Mouse (Mus musculus) midbrain, embryonic 15.5 days (tissue): ENCODE data around the gene Zfp689. TPM values are rescaled to one million over a fixed set of nuclear protein-coding genes. Genes with fewer than 3 reads are reported as not detected.
"Not testable (repeated sequence)": the region's sequence is repeated elsewhere in the genome, so short reads cannot be mapped to it uniquely, and the experiment has no call there.

Experiments
- ATAC-seq: fragments of 200-750 bp; cut with Nextera tagmentation; replicated peaks from 2 replicates; pipeline ENCODE4 v1.8.0; 2017; ENCODE audit warnings: moderate TSS enrichment
- H3K27ac ChIP-seq: fragments of 300-500 bp; sonication (generic); 2 replicates; pipeline ENCODE4 v1.5.1; 2015; ENCODE audit warnings: mild to moderate bottlenecking, inconsistent platforms
- H3K27me3 ChIP-seq: fragments of 300-500 bp; sonication (generic); replicated peaks from 2 replicates; pipeline ENCODE4 v1.6.1; 2015; ENCODE audit warnings: inconsistent platforms
- H3K36me3 ChIP-seq: fragments of 300-500 bp; sonication (generic); replicated peaks from 2 replicates; pipeline ENCODE4 v1.6.1; 2015; ENCODE audit warnings: inconsistent platforms
- H3K4me1 ChIP-seq: fragments of 300-500 bp; sonication (generic); 2 replicates; pipeline ENCODE4 v1.6.1; 2015; ENCODE audit warnings: inconsistent platforms
- H3K4me2 ChIP-seq: fragments of 300-500 bp; sonication (generic); 2 replicates; pipeline ENCODE4 v1.6.1; 2015; ENCODE audit warnings: inconsistent platforms, mild to moderate bottlenecking, moderate library complexity
- H3K4me3 ChIP-seq: fragments of 300-500 bp; sonication (generic); 2 replicates; pipeline ENCODE4 v1.5.1; 2015; ENCODE audit warnings: mild to moderate bottlenecking, inconsistent platforms
- H3K9ac ChIP-seq: fragments of 300-500 bp; sonication (generic); 2 replicates; pipeline ENCODE4 v1.6.1; 2015; ENCODE audit warnings: mild to moderate bottlenecking, inconsistent platforms
- H3K9me3 ChIP-seq: fragments of 300-500 bp; sonication (generic); 2 replicates; pipeline ENCODE4 v1.6.1; 2016; ENCODE audit warnings: inconsistent platforms
- WGBS: fragments of 180-500 bp; shearing (Covaris S2); methylation state at CpG from one replicate; pipeline ENCODE4 v1.1.7; 2015; ENCODE audit warnings: mixed read lengths; 5-methylcytosine and 5-hydroxymethylcytosine counted together
- polyA plus RNA-seq: library from polyadenylated mRNA; unstranded; fragments of >200 nt; fragmentation: Nextera tagmentation; extraction: Ambion mirVana; gene quantifications from 2 replicates; pipeline ENCODE4 v1.2.1, GENCODE M21; 2015

Gene Zfp689
- polyA plus RNA-seq, 1 experiment from 2014 or later, result 16.4 TPM

DNA sequence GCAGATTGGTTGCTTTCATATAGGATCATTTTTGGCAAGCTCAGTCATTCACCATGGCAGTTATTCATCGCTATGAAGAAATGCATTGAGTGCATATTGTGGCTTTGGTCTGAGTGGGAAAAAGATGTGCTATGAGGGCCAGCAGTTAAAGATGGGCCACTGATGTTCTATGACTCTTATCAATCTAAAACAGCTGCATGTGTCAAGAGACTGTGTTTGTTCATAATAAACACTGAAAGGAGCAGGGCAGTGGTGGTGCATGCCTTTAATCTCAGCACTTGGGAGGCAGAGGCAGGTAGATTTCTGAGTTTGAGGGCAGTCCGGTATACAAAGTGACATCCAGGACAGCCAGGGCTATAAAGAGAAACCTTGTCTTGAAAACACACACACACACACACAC, 16.7 kb upstream of the Zfp689 start:
- not testable (repeated sequence) for H3K36me3 ChIP-seq, H3K27me3 ChIP-seq, H3K9me3 ChIP-seq, ATAC-seq, H3K4me2 ChIP-seq, H3K9ac ChIP-seq, H3K4me3 ChIP-seq, H3K27ac ChIP-seq
- 96% methylated on average over 2 of the region's 2 CpGs for WGBS
- H3K4me1 ChIP-seq, result peaks cover 12% of the 10 kb centered on the region

DNA sequence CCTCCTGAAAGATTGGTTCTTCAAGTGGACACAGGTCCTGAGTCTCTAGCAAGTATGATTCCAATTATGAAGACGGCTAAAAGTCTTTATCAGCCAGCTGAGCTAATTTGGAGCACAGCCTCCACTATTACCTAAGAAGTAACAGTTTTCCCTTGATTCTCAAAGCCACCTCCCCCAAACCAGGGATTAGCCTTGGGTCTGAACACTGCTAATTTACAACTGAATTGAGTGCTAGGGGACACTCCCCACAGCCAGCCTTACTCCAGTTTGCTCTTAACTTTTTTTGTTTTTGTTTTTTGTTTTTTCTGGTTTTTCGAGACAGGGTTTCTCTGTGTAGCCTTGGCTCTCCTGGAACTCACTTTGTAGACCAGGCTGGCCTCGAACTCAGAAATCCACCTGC, 16.2 kb upstream of the Zfp689 start:
- H3K9me3 ChIP-seq, result no peaks in the 10 kb centered on the region
- no peak for ATAC-seq
- H3K4me3 ChIP-seq, result no peak overlapping the region
- 92% methylated on average over 3 of the region's 3 CpGs for WGBS
- H3K36me3 ChIP-seq, result 0 out of 2 replicates have a peak, but pooled peaks cover 5% of the 10 kb centered on the region
- H3K4me2 ChIP-seq, result no peak overlapping the region
- H3K27ac ChIP-seq, result no peak overlapping the region
- H3K4me1 ChIP-seq, result peaks cover 12% of the 10 kb centered on the region
- H3K27me3 ChIP-seq, result no peaks in the 10 kb centered on the region
- H3K9ac ChIP-seq, result no peak overlapping the region

DNA sequence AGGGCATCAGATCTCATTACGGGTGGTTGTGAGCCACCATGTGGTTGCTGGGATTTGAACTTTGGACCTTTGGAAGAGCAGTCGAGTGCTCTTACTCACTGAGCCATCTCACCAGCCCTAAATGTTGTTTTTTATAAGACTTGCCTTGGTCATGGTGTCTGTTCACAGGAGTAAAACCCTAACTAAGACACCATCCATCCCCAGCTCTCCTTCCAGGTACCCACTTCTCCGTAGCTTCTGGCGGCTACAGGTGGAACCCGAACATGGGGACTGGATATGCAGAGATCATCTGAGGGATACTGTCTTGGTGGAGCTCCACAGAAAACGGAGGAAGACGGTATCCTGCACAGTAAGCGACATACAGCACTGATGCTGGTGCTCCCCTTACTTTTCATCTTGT, 10.4 kb upstream of the Zfp689 start, which contains the start of gene Prr14:
TSS of gene Prr14 (plus strand) at position 301 of the 400 bp plus-strand sequence.
- not testable (repeated sequence) for H3K27ac ChIP-seq, H3K9me3 ChIP-seq, H3K27me3 ChIP-seq, ATAC-seq, H3K4me2 ChIP-seq, H3K4me3 ChIP-seq, H3K9ac ChIP-seq, H3K4me1 ChIP-seq
- 98% methylated on average over 8 of the region's 8 CpGs for WGBS
- peaks cover 16% of the 10 kb centered on the region; the same call in 1 of the 2 replicates for H3K36me3 ChIP-seq

DNA sequence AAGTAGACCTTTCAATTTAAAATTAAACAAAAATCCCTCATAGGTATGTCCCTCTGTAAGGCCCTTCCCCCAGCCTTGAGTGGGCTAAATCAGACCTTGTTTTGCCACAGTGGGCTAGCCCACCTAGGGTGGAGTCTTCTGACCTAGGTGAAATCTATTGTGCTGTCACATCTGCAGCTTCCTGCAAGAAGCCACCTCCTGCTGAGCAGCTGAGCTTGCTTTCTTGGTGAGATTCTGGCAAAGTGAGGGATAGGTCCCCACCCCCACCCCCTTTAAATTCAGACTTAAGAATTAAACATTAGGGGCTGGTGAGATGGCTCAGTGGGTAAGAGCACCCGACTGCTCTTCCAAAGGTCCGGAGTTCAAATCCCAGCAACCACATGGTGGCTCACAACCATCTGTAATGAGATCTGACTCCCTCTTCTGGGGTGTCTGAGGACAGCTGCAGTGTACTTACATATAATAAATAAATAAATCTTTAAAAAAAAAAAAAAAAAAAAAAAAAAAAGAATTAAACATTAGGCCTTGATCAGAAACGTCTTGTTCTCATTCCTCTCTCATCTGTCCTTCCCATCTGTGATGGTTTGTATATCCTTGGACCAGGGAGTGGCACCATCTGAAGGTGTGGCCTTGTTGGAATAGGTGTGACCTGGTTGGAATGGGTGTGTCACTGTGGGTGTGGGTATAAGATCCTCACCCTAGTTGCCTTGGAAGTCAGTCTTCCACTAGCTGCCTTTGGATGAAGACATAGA, 9.6 kb upstream of the Zfp689 start:
- not testable (repeated sequence) for H3K9me3 ChIP-seq, H3K4me2 ChIP-seq, H3K27me3 ChIP-seq, H3K4me3 ChIP-seq, H3K27ac ChIP-seq, ATAC-seq, H3K9ac ChIP-seq, H3K4me1 ChIP-seq
- 89% methylated on average over 3 of the region's 3 CpGs for WGBS
- H3K36me3 ChIP-seq, result peaks cover 16% of the 10 kb centered on the region; the same call in 1 of the 2 replicates

DNA sequence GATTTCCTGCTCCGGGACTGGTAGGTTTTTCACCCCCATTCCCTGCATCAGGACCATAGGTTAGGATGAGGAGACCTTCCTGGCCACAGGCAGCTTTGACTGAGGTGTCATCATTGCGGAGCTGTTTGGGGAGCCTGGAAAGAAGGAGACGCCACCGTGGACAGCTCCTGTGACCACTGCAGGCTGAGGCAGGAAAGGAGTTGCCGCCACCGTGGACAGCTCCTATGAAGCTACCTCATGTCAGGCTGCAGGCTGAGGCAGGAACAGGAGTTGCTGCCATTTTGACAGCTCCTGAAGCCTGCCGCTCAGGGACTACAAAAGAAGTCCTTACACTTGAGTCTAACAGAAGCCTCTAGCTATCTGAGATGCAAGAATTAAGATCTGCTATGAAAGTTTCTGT, 5.9 kb upstream of the Zfp689 start:
- peaks cover 33% of the 10 kb centered on the region for H3K4me1 ChIP-seq
- H3K27me3 ChIP-seq, result no peaks in the 10 kb centered on the region
- no peak overlapping the region for H3K4me3 ChIP-seq
- 91% methylated on average over 7 of the region's 7 CpGs for WGBS
- no peak overlapping the region for H3K27ac ChIP-seq
- peaks cover 9% of the 10 kb centered on the region; the same call in 1 of the 2 replicates for H3K36me3 ChIP-seq
- no peak overlapping the region for H3K4me2 ChIP-seq
- H3K9me3 ChIP-seq, result no peaks in the 10 kb centered on the region
- no peak for ATAC-seq
- H3K9ac ChIP-seq, result no peak overlapping the region

DNA sequence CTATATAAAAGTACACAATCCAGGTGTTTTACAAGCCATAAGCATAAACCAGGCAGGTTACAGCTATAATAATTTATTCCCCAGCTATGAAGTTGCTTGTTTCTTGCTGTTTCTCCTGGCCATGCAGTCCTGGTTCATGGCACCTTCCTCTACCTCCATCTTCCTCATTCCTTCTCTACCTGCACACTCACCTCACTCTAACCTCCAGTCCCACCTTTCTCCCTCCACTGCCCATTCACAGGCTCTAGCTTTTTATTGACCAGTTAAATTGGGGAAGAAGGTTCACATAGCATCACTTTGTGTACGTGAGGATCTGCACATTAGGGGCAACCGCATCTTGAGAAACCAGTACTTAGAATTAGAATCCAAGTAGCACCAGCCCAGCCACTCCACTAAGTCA, 4.1 kb upstream of the Zfp689 start:
- Histone ChIP-seq H3K36me3 (peaks cover 5% of the 10 kb centered on the region; the same call in 1 of the 2 replicates), H3K27me3 (no peaks in the 10 kb centered on the region), H3K9ac (no peak overlapping the region), H3K27ac (no peak overlapping the region), H3K4me1 (peaks cover 38% of the 10 kb centered on the region), H3K4me3 (no peak overlapping the region), H3K4me2 (no peak overlapping the region), H3K9me3 (no peaks in the 10 kb centered on the region)
- 94% methylated on average over 2 of the region's 2 CpGs for WGBS
- ATAC-seq, result no peak

DNA sequence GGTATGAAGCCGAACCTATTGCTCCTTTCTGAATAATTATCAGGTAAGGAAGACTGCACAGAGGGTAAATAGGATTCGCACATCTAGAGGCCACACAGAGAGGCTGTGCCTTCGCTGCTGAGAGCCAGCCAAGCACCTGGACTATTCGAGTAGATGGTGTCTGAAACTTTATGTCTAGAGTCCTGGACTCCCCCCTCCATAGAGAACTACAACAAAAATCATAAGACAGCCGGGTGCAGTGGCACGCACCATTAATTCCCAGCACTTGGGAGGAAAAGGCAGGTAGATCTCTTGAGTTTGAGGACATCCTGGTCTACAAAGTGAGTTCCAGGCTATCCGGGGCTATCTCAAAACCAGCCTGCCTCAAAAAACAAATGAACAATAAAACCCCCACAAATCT, 1.0 kb upstream of the Zfp689 start:
- Histone ChIP-seq H3K9ac (peak overlapping the region; percentile 42), H3K27ac (peak overlapping the region; percentile 75), H3K4me2 (peak overlapping the region; percentile 81), H3K9me3 (no peaks in the 10 kb centered on the region), H3K36me3 (no peaks in the 10 kb centered on the region; the same call in 1 of the 2 replicates), H3K4me3 (peak overlapping the region; percentile 67), H3K4me1 (peaks cover 45% of the 10 kb centered on the region), H3K27me3 (no peaks in the 10 kb centered on the region)
- no peak for ATAC-seq
- WGBS, result 79% methylated on average over 7 of the region's 7 CpGs

DNA sequence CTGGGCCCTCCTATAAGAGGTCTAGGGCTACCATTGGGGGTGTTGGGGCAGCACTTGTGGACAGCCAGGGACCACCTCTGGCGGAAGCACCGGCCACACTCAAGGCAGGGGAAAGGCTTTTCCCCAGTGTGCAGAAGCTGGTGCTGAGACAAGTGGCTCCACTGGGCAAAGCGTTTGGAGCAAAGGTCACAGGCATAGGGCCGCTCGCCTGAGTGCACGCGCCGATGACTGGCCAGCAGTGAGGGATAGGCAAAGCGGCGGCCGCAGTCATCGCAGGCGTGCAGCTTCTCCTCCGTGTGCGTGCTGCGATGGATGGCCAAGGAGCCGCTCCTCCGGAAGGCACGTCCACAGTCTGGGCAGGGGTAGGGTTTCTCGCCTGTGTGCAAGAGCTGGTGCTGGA, 5.0 kb downstream of the Zfp689 start:
- Histone ChIP-seq H3K4me3 (no peak overlapping the region), H3K9me3 (no peaks in the 10 kb centered on the region), H3K27ac (no peak overlapping the region), H3K4me2 (no peak overlapping the region), H3K27me3 (no peaks in the 10 kb centered on the region), H3K9ac (no peak overlapping the region), H3K4me1 (peaks cover 7% of the 10 kb centered on the region), H3K36me3 (peaks cover 14% of the 10 kb centered on the region; the same call in 1 of the 2 replicates)
- no peak for ATAC-seq
- 87% methylated on average over 20 of the region's 20 CpGs for WGBS

DNA sequence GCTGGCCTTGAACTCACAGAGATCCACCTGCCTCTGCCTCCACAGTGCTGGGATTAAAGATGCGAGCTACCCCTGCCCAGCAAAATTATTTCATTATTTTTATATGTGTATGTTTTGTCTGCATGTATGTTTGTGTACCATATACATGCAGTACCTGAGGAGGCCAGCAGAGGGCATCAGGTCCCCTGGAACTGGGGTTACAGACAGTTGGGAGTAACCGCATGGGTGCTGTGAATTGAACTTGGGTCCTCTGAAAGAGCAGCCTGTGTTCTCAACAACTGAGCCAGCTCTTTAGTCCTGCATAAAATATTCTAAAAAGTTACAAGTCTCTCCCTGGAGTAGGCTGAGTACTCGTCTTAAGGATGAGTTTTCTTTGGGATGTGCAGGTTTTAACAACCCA, 11.2 kb downstream of the Zfp689 start:
- WGBS, result 91% methylated on average over 3 of the region's 3 CpGs
- Histone ChIP-seq H3K9ac (no peak overlapping the region), H3K4me3 (no peak overlapping the region), H3K4me2 (no peak overlapping the region), H3K36me3 (no peaks in the 10 kb centered on the region; the same call in 1 of the 2 replicates), H3K27ac (no peak overlapping the region), H3K4me1 (no peaks in the 10 kb centered on the region), H3K27me3 (no peaks in the 10 kb centered on the region), H3K9me3 (no peaks in the 10 kb centered on the region; the same call in 1 of the 2 replicates)
- no peak for ATAC-seq

DNA sequence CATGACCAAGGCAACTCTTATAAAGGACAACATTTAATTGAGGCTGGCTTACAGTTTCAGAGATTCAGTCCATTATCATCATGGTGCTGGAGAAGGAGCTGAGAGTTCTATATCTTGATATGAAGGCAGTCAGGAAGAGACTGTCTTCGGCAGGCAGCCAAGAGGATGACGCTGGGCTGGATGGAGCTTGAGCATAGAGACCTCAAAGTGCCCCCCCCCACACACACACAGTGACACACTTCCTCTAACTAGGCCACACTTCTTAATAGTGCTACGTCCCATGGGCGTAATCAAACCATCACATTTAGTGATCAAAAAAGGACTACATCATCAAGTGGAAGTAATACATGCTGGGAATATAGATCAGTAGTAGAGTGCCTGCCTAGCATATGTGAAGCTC, 13.8 kb downstream of the Zfp689 start:
- no peak overlapping the region for H3K4me2 ChIP-seq

DNA sequence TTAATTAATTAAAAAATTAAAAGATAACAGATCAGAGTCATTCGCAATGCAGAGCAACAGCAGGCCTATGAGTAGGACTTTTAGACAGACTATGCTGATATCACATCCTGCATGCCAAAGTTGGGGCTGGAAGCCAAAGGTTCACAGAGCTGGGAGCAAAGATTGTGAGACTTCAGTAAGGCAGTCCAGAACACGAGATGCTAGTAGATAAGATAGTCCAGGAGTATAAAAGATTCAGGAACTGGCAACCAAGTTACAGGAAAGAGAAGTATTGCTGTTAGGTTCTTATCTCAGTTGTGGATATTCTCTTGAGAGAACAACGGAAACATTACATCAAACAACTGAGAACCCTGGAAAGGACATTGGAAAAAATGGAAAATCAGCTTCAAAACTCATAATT, 22.6 kb downstream of the Zfp689 start:
- Histone ChIP-seq H3K4me1 (peaks cover 7% of the 10 kb centered on the region), H3K27me3 (peaks cover 15% of the 10 kb centered on the region)
- no peak for ATAC-seq

More for the DNA sequence above, 13.8 kb downstream of the Zfp689 start:
- no peaks in the 10 kb centered on the region; the same call in 1 of the 2 replicates for H3K9me3 ChIP-seq
- H3K36me3 ChIP-seq, result no peaks in the 10 kb centered on the region
- H3K4me1 ChIP-seq, result no peaks in the 10 kb centered on the region
- no peak overlapping the region for H3K27ac ChIP-seq
- no peaks in the 10 kb centered on the region for H3K27me3 ChIP-seq
- no peak overlapping the region for H3K9ac ChIP-seq
- no peak overlapping the region for H3K4me3 ChIP-seq
- ATAC-seq, result no peak
- WGBS, result 93% methylated on average over 4 of the region's 4 CpGs

DNA sequence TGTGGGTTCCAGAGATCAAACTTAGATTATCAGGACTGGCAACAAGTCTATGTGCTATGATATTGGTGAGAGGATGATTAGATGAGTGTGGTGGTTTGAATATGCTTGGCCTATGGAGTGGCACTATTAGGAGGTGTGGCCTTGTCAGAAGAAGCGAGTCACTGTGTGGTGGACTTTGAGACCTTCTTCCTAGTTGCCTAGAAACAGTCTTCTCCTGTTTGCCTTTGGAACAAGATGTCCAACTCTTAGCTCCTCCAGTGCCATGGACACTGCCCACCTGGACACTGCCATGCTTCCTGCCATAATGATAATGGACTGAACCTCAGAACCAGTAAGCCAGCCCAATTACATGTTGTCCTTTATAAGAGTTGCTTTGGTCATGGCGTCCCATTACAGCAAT, 23.0 kb downstream of the Zfp689 start:
- no peak for ATAC-seq
- Histone ChIP-seq H3K4me3 (no peak overlapping the region), H3K9ac (no peak overlapping the region), H3K9me3 (no peaks in the 10 kb centered on the region), H3K4me1 (peaks cover 11% of the 10 kb centered on the region), H3K27me3 (peaks cover 15% of the 10 kb centered on the region), H3K27ac (no peak overlapping the region), H3K36me3 (no peaks in the 10 kb centered on the region), H3K4me2 (no peak overlapping the region)
- WGBS, result 95% methylated on average over 2 of the region's 2 CpGs

More for the DNA sequence above, 22.6 kb downstream of the Zfp689 start:
- WGBS, result 74% methylated on average over 3 of the region's 3 CpGs
- H3K4me2 ChIP-seq, result no peak overlapping the region
- no peak overlapping the region for H3K4me3 ChIP-seq
- no peaks in the 10 kb centered on the region for H3K9me3 ChIP-seq
- no peak overlapping the region for H3K27ac ChIP-seq
- no peaks in the 10 kb centered on the region for H3K36me3 ChIP-seq
- no peak overlapping the region for H3K9ac ChIP-seq

DNA sequence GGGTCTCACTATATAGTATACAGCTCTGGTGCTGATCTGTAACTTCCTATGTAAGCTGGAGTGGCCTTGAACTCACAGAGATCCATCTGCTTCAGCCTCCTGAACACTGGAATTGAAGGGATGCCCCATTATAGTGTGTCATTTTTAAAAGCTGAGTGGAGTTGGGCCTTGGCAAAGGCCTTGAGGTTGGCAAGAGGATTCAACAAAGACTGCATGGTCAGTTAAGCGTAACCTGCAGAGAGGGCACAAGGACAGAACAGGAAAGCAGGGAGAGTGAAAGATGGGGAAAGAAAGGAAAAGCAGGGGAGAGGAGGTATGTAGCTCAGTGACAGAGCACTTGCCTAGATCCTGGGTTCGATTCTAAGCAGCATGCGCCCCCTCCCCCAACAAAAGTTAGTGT, 23.7 kb downstream of the Zfp689 start:
- Histone ChIP-seq H3K4me1 (peaks cover 15% of the 10 kb centered on the region), H3K27me3 (peaks cover 15% of the 10 kb centered on the region), H3K4me3 (no peak overlapping the region), H3K4me2 (no peak overlapping the region), H3K36me3 (no peaks in the 10 kb centered on the region), H3K27ac (no peak overlapping the region), H3K9me3 (no peaks in the 10 kb centered on the region), H3K9ac (no peak overlapping the region)
- ATAC-seq, result no peak
- 91% methylated on average over 3 of the region's 3 CpGs for WGBS
